Mouse (Mus musculus): ENCODE data around the gene 1700040F15Rik.
"Not testable (repeated sequence)": the region's sequence is repeated elsewhere in the genome, so short reads cannot be mapped to it uniquely, and the experiment has no call there.

Gene 1700040F15Rik

DNA sequence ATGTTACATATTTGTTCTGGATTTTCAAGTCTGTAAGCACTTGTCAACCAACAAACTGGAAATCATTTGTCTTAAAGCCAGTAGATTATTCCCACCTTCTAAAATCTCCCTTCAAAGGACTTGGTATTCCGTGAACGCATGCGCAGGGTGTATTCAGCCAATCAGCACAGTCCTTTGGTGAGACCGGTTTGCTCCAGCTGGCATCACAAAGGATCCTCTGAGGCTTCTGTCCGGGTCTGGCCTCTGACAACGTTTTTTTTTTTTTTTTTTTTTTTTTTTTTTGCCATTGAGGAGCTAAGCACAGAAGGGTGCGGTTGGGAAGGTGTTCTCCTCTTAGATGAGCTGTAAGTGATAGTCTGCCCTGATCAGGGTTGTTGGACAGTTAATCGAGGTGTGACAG lies at the start of gene 1700040F15Rik:
TSS of gene 1700040F15Rik (plus strand) at position 301 of the 400 bp plus-strand sequence.
- not testable (repeated sequence) for DNase-seq
